ENCODE assay signal across 22 mouse cellular contexts in genomic region chr1:62392863-62393262, GRCm38 (mm10).
DNase-seq lines count a peak whose midpoint lies in the region; ATAC-seq and TF ChIP-seq lines count a peak whose summit lies in the region.
"Had no signal": no experiment of that assay in that cellular context is flagged by ENCODE, and none has a peak within 500 bp of the region (broad histone marks: within the 10 kb centered on the region; RNA-seq: fewer than 3 reads in every experiment).

No protein-coding gene starts in this region.

- no peak overlapping the region for H3K4me2 ChIP-seq in embryonic facial prominence, embryonic 14.5 days (ENCODE audit: low read depth, low read length)
- H3K4me2 ChIP-seq in forebrain, postnatal 0 days (ENCODE audit: low read depth), result no peak overlapping the region
- H3K4me2 ChIP-seq: hindbrain, embryonic 14.5 days; liver, embryonic 13.5 days; midbrain, embryonic 15.5 days; neural tube, embryonic 13.5 days had no signal

- H3K36me3 ChIP-seq in embryonic facial prominence, embryonic 14.5 days (ENCODE audit: control insufficient read depth, insufficient read depth, low read length), result no peaks in the 10 kb centered on the region
- H3K36me3 ChIP-seq in heart, embryonic 10.5 days, result no peaks in the 10 kb centered on the region
- H3K36me3 ChIP-seq in forebrain, postnatal 0 days (ENCODE audit: insufficient read depth), result no peaks in the 10 kb centered on the region
- H3K36me3 ChIP-seq: liver, embryonic 13.5 days; midbrain, embryonic 15.5 days; neural tube, embryonic 13.5 days had no signal

- H3K9ac ChIP-seq in embryonic facial prominence, embryonic 14.5 days (ENCODE audit: low read depth, low read length), result no peak overlapping the region
- H3K9ac ChIP-seq in forebrain, postnatal 0 days, result no peak overlapping the region
- H3K9ac ChIP-seq: hindbrain, embryonic 14.5 days; liver, embryonic 13.5 days; midbrain, embryonic 15.5 days; neural tube, embryonic 13.5 days had no signal

- H3K4me1 ChIP-seq in brown adipose tissue, adult 24 weeks (ENCODE audit: control insufficient read depth, insufficient read depth, insufficient read length, low read length), result peaks cover 5% of the 10 kb centered on the region; the same call in 1 of the 2 replicates
- H3K4me1 ChIP-seq in embryonic facial prominence, embryonic 14.5 days (ENCODE audit: control insufficient read depth, insufficient read depth, low read length), result peaks cover 24% of the 10 kb centered on the region
- H3K4me1 ChIP-seq in heart, embryonic 10.5 days, result no peaks in the 10 kb centered on the region
- no peaks in the 10 kb centered on the region for H3K4me1 ChIP-seq in forebrain, postnatal 0 days (ENCODE audit: insufficient read depth)
- H3K4me1 ChIP-seq: liver, embryonic 13.5 days; midbrain, embryonic 15.5 days had no signal

- no peak for TF ChIP-seq CTCF in forebrain, postnatal 0 days (IDR thresholded peaks at IDR 0.05; ENCODE audit: low read depth)

- no peak for ATAC-seq in embryonic facial prominence, embryonic 14.5 days (ENCODE audit: low read depth)
- peak; percentile 74 for ATAC-seq in megakaryocyte, adult 5-6 weeks (ENCODE audit: poor library complexity, severe bottlenecking)
- no peak for ATAC-seq in forebrain, postnatal 0 days
- ATAC-seq: inflammation-experienced regulatory T-cells, adult 6 months; midbrain, embryonic 15.5 days had no signal

- no peaks in the 10 kb centered on the region for H3K27me3 ChIP-seq in embryonic facial prominence, embryonic 14.5 days (replicated peaks; ENCODE audit: control insufficient read depth, insufficient read depth, low read length)
- no peaks in the 10 kb centered on the region for H3K27me3 ChIP-seq in heart, embryonic 10.5 days (ENCODE audit: insufficient read depth, poor library complexity, severe bottlenecking)
- no peaks in the 10 kb centered on the region for H3K27me3 ChIP-seq in forebrain, postnatal 0 days (ENCODE audit: insufficient read depth, low read length)
- H3K27me3 ChIP-seq: liver, embryonic 13.5 days; midbrain, embryonic 15.5 days; neural tube, embryonic 13.5 days had no signal

- H3K4me3 ChIP-seq in brown adipose tissue, adult 24 weeks (ENCODE audit: insufficient read depth, low read depth, low read length), result no peak overlapping the region
- H3K4me3 ChIP-seq in embryonic facial prominence, embryonic 14.5 days (ENCODE audit: low read depth, low read length), result no peak overlapping the region
- H3K4me3 ChIP-seq in heart, embryonic 10.5 days, result no peak overlapping the region
- no peak overlapping the region for H3K4me3 ChIP-seq in forebrain, postnatal 0 days (ENCODE audit: low read depth, low read length)
- H3K4me3 ChIP-seq: heart, adult 2 months; liver, embryonic 13.5 days; midbrain, embryonic 15.5 days; myocyte; neural tube, embryonic 13.5 days had no signal

- peak overlapping the region; percentile 5; the same call in 1 of the 2 replicates for H3K27ac ChIP-seq in brown adipose tissue, adult 24 weeks (replicated peaks; ENCODE audit: low read depth, low read length)
- H3K27ac ChIP-seq in embryonic facial prominence, embryonic 14.5 days (replicated peaks; ENCODE audit: low read depth, low read length), result peak overlapping the region; percentile 19
- no peak overlapping the region for H3K27ac ChIP-seq in heart, embryonic 10.5 days
- H3K27ac ChIP-seq in forebrain, postnatal 0 days (ENCODE audit: low read depth, low read length), result no peak overlapping the region
- H3K27ac ChIP-seq: heart, adult 2 months; hindbrain, embryonic 14.5 days; liver, embryonic 13.5 days; midbrain, embryonic 15.5 days; neural tube, embryonic 13.5 days had no signal

- 25% methylated on average over 4 of the region's 4 CpGs for WGBS in embryonic facial prominence, embryonic 14.5 days
- 53% methylated on average over 4 of the region's 4 CpGs for WGBS in heart, embryonic 10.5 days
- 46% methylated on average over 4 of the region's 4 CpGs for WGBS in forebrain, postnatal 0 days

- peak; percentile 11 for DNase-seq in ES-CJ7 (ENCODE audit: low read depth, low spot score)
- no peak for DNase-seq in embryonic facial prominence, embryonic 14.5 days (ENCODE audit: low spot score)
- DNase-seq in heart, embryonic 10.5 days (ENCODE audit: low spot score), result no peak
- DNase-seq in forebrain, postnatal 0 days, result no peak
- no peak for DNase-seq in adrenal gland, postnatal 4 days (ENCODE audit: low spot score in 2 of 2)
- DNase-seq: cerebellum, adult 9-11 months; gastrocnemius, postnatal 25 days; heart, adult 2 months; kidney, adult 18-20 months; kidney, postnatal 10 days; layer of hippocampus, postnatal 36 days; liver, embryonic 13.5 days; lung, adult 2 months; retina, postnatal 1 day; thymus, adult 18-20 months had no signal

- H3K9me3 ChIP-seq in embryonic facial prominence, embryonic 14.5 days (ENCODE audit: control insufficient read depth, low read length), result no peaks in the 10 kb centered on the region
- no peaks in the 10 kb centered on the region for H3K9me3 ChIP-seq in heart, embryonic 10.5 days
- H3K9me3 ChIP-seq in forebrain, postnatal 0 days (ENCODE audit: low read length), result no peaks in the 10 kb centered on the region
- H3K9me3 ChIP-seq: liver, embryonic 13.5 days; midbrain, embryonic 15.5 days; neural tube, embryonic 13.5 days had no signal

Comparison
In these comparisons a context has a peak if more than half of its experiments do, and no peak if none do; other contexts are left out.
1. H3K27ac ChIP-seq: peak in brown adipose tissue, adult 24 weeks (single experiment) and embryonic facial prominence, embryonic 14.5 days (single experiment); none in heart, embryonic 10.5 days (single experiment) and forebrain, postnatal 0 days (single experiment).